Mouse (Mus musculus): Measurements from ENCODE around the gene Prm2.

Gene Prm2

GRCm38 (mm10) chr16:10796034-10796433 lies at the start of gene Prm2:
TSS of gene Prm2 (minus strand) at chr16:10796134.
- DNase-seq (ENCODE audit: low spot score in 2 of 2) = no peak

- DNase-seq (ENCODE audit: low spot score in 2 of 2) = no peak
These were observed 48.4 kb upstream of the Prm2 start for GRCm38 (mm10) chr16:10844319-10844670.

GRCm38 (mm10) chr16:10843486-10844318 lies 47.8 kb upstream of the Prm2 start:
- DNase-seq (ENCODE audit: low spot score in 2 of 2) = no peak

GRCm38 (mm10) chr16:10842282-10842855 lies 46.4 kb upstream of the Prm2 start:
- DNase-seq (ENCODE audit: low spot score in 2 of 2) = no peak

GRCm38 (mm10) chr16:10840018-10840417 lies 44.1 kb upstream of the Prm2 start:
- no peak for DNase-seq (ENCODE audit: low spot score in 2 of 2)

- DNase-seq (ENCODE audit: low spot score in 2 of 2) = no peak
These were observed 42.7 kb upstream of the Prm2 start for GRCm38 (mm10) chr16:10838487-10839245.

- DNase-seq (ENCODE audit: low spot score in 2 of 2) = no peak
These were observed 42.0 kb upstream of the Prm2 start for GRCm38 (mm10) chr16:10837903-10838302.

GRCm38 (mm10) chr16:10837250-10837649 lies 41.3 kb upstream of the Prm2 start:
- no peak for DNase-seq (ENCODE audit: low spot score in 2 of 2)

- peak in 1 of 2 experiments; percentile 20 for DNase-seq (ENCODE audit: low spot score in 2 of 2)
These were observed 40.5 kb upstream of the Prm2 start for GRCm38 (mm10) chr16:10836388-10836787.

- peak; percentile 76 to 83 for DNase-seq (ENCODE audit: low spot score in 2 of 2)
These were observed 39.1 kb upstream of the Prm2 start, which contains the start of gene Rmi2 for GRCm38 (mm10) chr16:10834911-10835587. TSS of gene Rmi2 (plus strand) at chr16:10835059.

GRCm38 (mm10) chr16:10834542-10834910 lies 38.6 kb upstream of the Prm2 start:
- no peak for DNase-seq (ENCODE audit: low spot score in 2 of 2)

- peak in 1 of 2 experiments; percentile 20 for DNase-seq (ENCODE audit: low spot score in 2 of 2)
These were observed 32.5 kb upstream of the Prm2 start for GRCm38 (mm10) chr16:10828461-10828805.

- no peak for DNase-seq (ENCODE audit: low spot score in 2 of 2)
These were observed 32.0 kb upstream of the Prm2 start for GRCm38 (mm10) chr16:10827766-10828460.

GRCm38 (mm10) chr16:10827269-10827668 lies 31.3 kb upstream of the Prm2 start:
- DNase-seq (ENCODE audit: low spot score in 2 of 2) = no peak

- DNase-seq (ENCODE audit: low spot score in 2 of 2) = no peak
These were observed 29.9 kb upstream of the Prm2 start for GRCm38 (mm10) chr16:10825840-10826239.

GRCm38 (mm10) chr16:10824536-10824935 lies 28.6 kb upstream of the Prm2 start:
- no peak for DNase-seq (ENCODE audit: low spot score in 2 of 2)

GRCm38 (mm10) chr16:10821387-10821786 lies 25.5 kb upstream of the Prm2 start:
- no peak for DNase-seq (ENCODE audit: low spot score in 2 of 2)

- no peak for DNase-seq (ENCODE audit: low spot score in 2 of 2)
These were observed 24.0 kb upstream of the Prm2 start for GRCm38 (mm10) chr16:10819966-10820365.

- DNase-seq (ENCODE audit: low spot score in 2 of 2) = no peak
These were observed 22.7 kb upstream of the Prm2 start for GRCm38 (mm10) chr16:10818579-10819135.

GRCm38 (mm10) chr16:10814864-10815263 lies 18.9 kb upstream of the Prm2 start:
- no peak for DNase-seq (ENCODE audit: low spot score in 2 of 2)

GRCm38 (mm10) chr16:10813726-10814125 lies 17.8 kb upstream of the Prm2 start:
- no peak for DNase-seq (ENCODE audit: low spot score in 2 of 2)
